Mouse (Mus musculus) stomach, embryonic 16.5 days (tissue): ENCODE results near the gene Fam20b. TPM values are rescaled to one million over a fixed set of nuclear protein-coding genes. Genes with fewer than 3 reads are reported as not detected.

Experiments used
- ATAC-seq: fragments of 200-750 bp; cut with Nextera tagmentation; 2 replicates; pipeline ENCODE4 v1.8.0; 2017; ENCODE audit warnings: moderate number of reproducible peaks, moderate TSS enrichment; ENCODE audit not compliant: insufficient read depth, low FRiP score
- H3K27ac ChIP-seq: fragments of 300-500 bp; sonication (generic); 2 replicates; pipeline ENCODE4 v1.5.1; 2014; ENCODE audit warnings: low read length
- H3K27me3 ChIP-seq: fragments of 300-500 bp; sonication (generic); 2 replicates; pipeline ENCODE4 v1.6.1; 2014; ENCODE audit warnings: low read length, control low read depth, mixed read lengths; ENCODE audit not compliant: control insufficient read depth, insufficient read depth
- H3K36me3 ChIP-seq: fragments of 300-500 bp; sonication (generic); 2 replicates; pipeline ENCODE4 v1.6.1; 2014; ENCODE audit warnings: low read length; ENCODE audit not compliant: control insufficient read depth, insufficient read depth
- H3K4me1 ChIP-seq: fragments of 300-500 bp; sonication (generic); 2 replicates; pipeline ENCODE4 v1.6.1; 2014; ENCODE audit warnings: low read length, control low read depth, mixed read lengths; ENCODE audit not compliant: control insufficient read depth, insufficient read depth
- H3K4me2 ChIP-seq: fragments of 300-500 bp; sonication (generic); 2 replicates; pipeline ENCODE4 v1.6.1; 2014; ENCODE audit warnings: low read depth, low read length, mixed read lengths
- H3K4me3 ChIP-seq: fragments of 300-500 bp; sonication (generic); replicated peaks from 2 replicates; pipeline ENCODE4 v1.5.1; 2014; ENCODE audit warnings: mild to moderate bottlenecking, low read length
- H3K9ac ChIP-seq: fragments of 300-500 bp; sonication (generic); 2 replicates; pipeline ENCODE4 v1.6.1; 2014; ENCODE audit warnings: low read length
- H3K9me3 ChIP-seq: fragments of 300-500 bp; sonication (generic); replicated peaks from 2 replicates; pipeline ENCODE4 v1.6.1; 2016; ENCODE audit warnings: low read length, control low read depth; ENCODE audit not compliant: control insufficient read depth
- WGBS: fragments of 180-500 bp; shearing (Covaris S2); extraction: QIAGEN DNeasy Blood & Tissue Kit; methylation state at CpG from one replicate; pipeline ENCODE4 v1.1.7; 2014; 5-methylcytosine and 5-hydroxymethylcytosine counted together
- polyA plus RNA-seq: library from polyadenylated mRNA; unstranded; fragments of >200 nt; fragmentation: Nextera tagmentation; extraction: Ambion mirVana; gene quantifications from 2 replicates; pipeline ENCODE4 v1.2.1, GENCODE M21; 2015

Fam20b gene
- polyA plus RNA-seq, 1 experiment from 2014 or later = 33.2 TPM

DNA sequence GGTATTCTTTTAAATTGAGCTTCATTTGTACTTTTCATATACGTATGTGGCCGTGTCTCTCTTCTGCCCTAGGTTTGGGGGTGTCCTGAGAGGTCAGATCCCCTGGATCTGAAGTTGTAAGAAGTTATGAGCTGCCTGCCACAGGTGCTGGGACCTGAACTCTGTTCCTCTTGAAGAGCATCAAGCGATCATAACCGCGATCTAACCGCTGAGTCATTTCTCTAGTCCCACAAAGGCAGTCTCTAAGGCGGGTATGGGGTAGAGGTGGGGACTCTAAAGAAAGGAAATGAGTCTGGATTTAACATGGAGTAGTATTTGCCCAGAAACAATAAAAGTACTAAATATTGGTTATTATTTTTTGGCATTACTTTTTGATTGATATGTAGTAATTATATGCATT is 34.1 kb upstream of the Fam20b start:
- Histone ChIP-seq H3K27me3 (no peaks in the 10 kb centered on the region), H3K9me3 (no peaks in the 10 kb centered on the region), H3K9ac (no peak overlapping the region), H3K4me1 (0 out of 2 replicates have a peak, but pooled peaks cover 13% of the 10 kb centered on the region), H3K4me2 (no peak overlapping the region), H3K27ac (no peak overlapping the region), H3K4me3 (no peak overlapping the region), H3K36me3 (no peaks in the 10 kb centered on the region)
- WGBS = 83% methylated on average over 7 of the region's 7 CpGs
- ATAC-seq = no peak

DNA sequence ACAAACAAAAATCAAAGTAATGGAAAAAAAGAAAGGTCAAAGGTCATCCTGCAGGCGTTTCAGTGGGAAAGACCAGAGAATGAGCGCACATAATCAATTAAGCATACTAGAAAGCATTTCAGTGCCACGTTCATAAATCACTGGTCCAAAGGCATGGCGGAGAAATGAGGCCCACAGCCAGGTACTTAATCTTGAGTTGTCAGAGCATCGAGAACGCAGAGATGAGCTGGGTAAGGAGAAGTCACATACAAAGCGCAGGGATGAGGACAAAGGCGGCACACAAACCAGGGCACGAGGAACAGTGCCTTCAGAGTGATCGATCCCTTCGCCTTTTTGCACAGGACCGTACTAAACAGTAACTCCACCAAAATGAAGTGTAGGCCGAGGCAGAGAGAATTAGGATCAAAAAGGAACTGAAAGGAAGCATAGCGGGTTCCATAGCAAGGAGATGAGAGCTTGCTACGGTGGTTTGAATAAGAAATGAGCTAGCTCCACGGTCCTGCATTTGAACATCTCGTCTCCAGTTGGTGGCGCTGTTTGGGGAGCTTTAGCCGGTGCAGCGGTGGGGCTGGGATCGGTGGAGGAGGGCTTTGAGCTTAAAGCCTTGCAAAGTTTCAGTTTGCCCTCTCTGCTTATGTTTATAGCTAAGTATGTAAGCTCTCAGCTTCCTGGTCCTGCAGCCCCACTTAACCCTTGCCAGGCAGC is 33.3 kb upstream of the Fam20b start:
- peak overlapping the region; percentile 54 for H3K4me2 ChIP-seq
- H3K27ac ChIP-seq = no peak overlapping the region
- H3K36me3 ChIP-seq = no peaks in the 10 kb centered on the region
- 0 out of 2 replicates have a peak, but pooled peaks cover 16% of the 10 kb centered on the region for H3K4me1 ChIP-seq
- peak; percentile 39; the same call in 1 of the 2 replicates for ATAC-seq
- 9% methylated on average over 21 of the region's 21 CpGs for WGBS
- no peaks in the 10 kb centered on the region for H3K27me3 ChIP-seq
- no peaks in the 10 kb centered on the region for H3K9me3 ChIP-seq
- peak overlapping the region; percentile 29 for H3K4me3 ChIP-seq
- H3K9ac ChIP-seq = peak overlapping the region; percentile 37; the same call in 1 of the 2 replicates

DNA sequence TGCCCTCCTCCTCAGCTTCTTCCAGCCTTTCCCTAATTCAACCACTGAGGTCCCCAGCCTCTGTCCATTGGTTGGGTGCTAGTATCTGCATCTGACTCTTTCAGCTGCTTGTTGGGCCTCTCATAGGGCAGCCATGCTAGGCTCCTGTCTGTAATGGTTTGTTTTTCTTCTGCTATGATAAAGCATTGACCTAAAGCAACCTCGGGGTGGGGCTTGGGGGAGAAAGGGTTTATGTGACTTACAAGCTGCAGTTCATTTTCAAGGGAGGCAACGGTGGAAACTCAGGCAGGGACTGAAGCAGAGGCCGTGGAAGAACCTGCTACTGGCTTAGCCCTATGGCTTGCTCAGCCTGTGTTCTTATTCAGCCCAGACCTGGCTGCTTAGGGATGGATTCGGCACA is 31.4 kb upstream of the Fam20b start:
- H3K4me2 ChIP-seq = no peak overlapping the region
- 28% methylated on average over 4 of the region's 4 CpGs for WGBS
- no peak overlapping the region for H3K9ac ChIP-seq
- ATAC-seq = no peak
- H3K36me3 ChIP-seq = no peaks in the 10 kb centered on the region
- H3K27me3 ChIP-seq = no peaks in the 10 kb centered on the region
- no peak overlapping the region for H3K27ac ChIP-seq
- no peak overlapping the region for H3K4me3 ChIP-seq
- 0 out of 2 replicates have a peak, but pooled peaks cover 16% of the 10 kb centered on the region for H3K4me1 ChIP-seq
- H3K9me3 ChIP-seq = no peaks in the 10 kb centered on the region

DNA sequence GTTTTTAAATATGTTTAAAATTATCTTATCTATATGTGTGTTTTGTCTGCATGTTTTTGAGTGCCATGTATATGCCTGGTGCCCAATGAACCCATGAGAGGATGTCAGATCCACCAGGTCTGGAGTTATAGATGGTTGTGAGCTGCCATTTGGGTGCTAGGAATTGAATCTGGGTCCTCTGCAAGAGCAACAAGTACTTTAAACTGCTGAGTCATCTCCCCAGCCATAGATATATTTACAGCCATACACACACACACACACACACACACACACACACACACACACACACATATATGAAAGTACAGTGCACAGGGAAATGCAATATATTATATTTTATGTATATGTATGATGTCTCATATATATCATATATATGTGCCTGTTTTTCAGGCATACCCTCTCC is 30.2 kb upstream of the Fam20b start:
- no peaks in the 10 kb centered on the region for H3K36me3 ChIP-seq
- H3K4me2 ChIP-seq = no peak overlapping the region
- no peaks in the 10 kb centered on the region for H3K9me3 ChIP-seq
- ATAC-seq = no peak
- no peak overlapping the region for H3K9ac ChIP-seq
- no peak overlapping the region for H3K4me3 ChIP-seq
- no peaks in the 10 kb centered on the region for H3K27me3 ChIP-seq
- 0 out of 2 replicates have a peak, but pooled peaks cover 8% of the 10 kb centered on the region for H3K4me1 ChIP-seq
- H3K27ac ChIP-seq = no peak overlapping the region

DNA sequence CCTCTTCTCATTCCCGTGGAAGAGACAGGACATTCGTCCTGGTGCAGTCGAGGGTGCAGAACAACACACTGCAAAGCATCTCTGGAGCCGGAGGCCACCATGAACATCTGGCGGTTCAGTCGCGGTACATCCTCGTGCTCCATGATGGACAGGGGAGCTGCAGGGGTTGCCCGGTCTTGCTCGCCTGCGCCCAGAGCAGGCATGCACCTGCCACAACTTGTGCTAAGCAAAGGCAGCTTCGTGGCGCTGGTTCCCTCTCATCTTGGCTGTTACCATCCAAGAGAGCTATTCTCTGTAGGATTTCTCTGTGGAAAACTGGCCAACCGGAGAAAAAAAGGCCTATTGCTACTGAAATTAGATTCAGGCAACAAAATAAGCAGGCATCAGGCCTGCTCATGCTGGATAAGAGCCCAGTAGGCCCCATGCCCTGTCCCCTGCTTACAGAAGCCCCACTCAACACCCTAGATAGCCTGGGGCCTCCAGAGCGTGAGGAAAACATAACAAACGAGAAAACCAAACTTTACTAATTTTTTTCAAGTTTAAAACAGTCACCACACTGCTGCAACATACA is 29.6 kb upstream of the Fam20b start:
- Histone ChIP-seq H3K4me1 (0 out of 2 replicates have a peak, but pooled peaks cover 7% of the 10 kb centered on the region), H3K36me3 (no peaks in the 10 kb centered on the region), H3K4me2 (no peak overlapping the region), H3K4me3 (no peak overlapping the region), H3K9ac (no peak overlapping the region), H3K27ac (no peak overlapping the region), H3K9me3 (no peaks in the 10 kb centered on the region), H3K27me3 (no peaks in the 10 kb centered on the region)
- ATAC-seq = no peak
- 82% methylated on average over 16 of the region's 16 CpGs for WGBS

DNA sequence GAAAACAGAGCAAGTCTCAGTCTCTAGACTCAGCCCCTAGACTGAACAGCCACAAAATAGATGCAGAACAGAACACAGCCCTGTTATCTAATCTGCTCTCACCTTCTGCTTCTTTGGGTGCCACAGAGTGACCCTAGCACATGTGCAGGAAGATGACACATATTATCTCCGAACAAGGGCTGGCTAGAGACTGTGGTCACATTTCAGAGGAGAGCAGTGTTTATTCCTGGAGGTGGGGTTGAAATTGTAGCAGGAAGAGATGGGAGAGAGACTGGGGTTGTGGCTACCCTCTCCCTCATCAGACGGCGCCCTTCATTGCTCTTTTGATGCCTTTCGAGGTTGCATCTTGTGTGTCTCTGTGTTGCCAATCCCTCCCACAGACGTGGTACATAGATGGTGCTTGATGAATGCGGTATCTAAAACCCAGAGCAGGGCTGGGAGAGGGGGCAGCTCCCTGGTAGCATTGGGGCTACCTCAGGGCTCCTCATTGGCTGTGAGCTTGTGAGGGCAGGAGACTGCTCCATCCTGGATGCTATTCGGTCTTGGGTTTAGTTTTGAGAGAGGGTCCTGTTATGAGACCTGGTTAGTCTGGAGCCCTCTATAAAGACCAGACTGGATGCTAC is 26.4 kb upstream of the Fam20b start:
- WGBS = 74% methylated on average over 7 of the region's 7 CpGs
- no peaks in the 10 kb centered on the region for H3K9me3 ChIP-seq
- H3K4me1 ChIP-seq = 0 out of 2 replicates have a peak, but pooled peaks cover 2% of the 10 kb centered on the region
- no peak overlapping the region for H3K4me2 ChIP-seq
- no peaks in the 10 kb centered on the region for H3K27me3 ChIP-seq
- no peak overlapping the region for H3K9ac ChIP-seq
- no peak for ATAC-seq
- no peak overlapping the region for H3K27ac ChIP-seq
- H3K36me3 ChIP-seq = no peaks in the 10 kb centered on the region
- no peak overlapping the region for H3K4me3 ChIP-seq

DNA sequence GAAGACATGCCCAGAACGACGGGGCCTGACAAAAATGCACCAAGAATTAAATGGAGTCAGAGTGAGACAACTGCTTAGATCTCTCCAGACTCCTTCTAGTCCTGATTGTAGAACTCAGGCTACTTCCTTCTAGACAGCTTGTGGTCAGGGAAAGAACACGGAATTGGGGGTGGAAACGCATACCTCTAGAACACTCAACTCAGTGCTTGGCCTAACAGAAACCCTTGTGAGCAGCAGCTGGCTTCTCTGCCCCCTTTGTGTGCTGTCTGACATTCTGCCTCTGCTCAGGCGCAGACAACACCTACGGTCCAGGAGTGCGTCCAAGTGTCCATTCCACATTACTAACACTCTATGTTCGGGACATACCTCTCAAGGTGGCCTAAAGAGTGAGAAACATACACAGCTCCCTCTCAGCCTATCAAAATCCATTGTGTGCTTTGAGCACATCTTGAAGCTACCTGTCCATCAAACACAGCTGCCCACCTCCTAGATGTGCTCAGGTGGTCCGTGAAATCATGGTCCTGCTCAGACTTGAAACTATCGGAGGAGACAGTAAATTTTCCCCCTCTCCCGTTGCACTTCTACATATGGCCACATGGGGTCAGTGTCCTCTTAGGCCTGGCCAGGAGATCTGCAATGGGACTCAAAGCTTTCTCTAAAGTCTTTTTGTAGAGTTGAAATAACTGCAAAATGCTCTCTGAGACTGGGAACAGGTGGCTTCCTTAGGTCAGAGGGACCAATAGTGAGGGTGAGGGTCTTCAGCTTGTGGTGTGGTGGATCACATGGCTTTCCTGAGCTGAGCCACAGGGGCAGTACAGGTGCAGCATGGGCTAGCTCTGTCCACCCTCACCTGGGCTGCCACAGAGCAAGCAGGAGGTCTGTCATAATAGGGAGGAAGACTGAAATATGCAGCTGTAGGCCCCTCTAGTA is 22.9 kb upstream of the Fam20b start:
- Histone ChIP-seq H3K9ac (no peak overlapping the region), H3K27ac (no peak overlapping the region), H3K9me3 (no peaks in the 10 kb centered on the region), H3K4me1 (no peaks in the 10 kb centered on the region), H3K27me3 (no peaks in the 10 kb centered on the region), H3K36me3 (no peaks in the 10 kb centered on the region), H3K4me3 (no peak overlapping the region), H3K4me2 (no peak overlapping the region)
- 60% methylated on average over 11 of the region's 11 CpGs for WGBS
- peak; percentile 31; the same call in 1 of the 2 replicates for ATAC-seq

DNA sequence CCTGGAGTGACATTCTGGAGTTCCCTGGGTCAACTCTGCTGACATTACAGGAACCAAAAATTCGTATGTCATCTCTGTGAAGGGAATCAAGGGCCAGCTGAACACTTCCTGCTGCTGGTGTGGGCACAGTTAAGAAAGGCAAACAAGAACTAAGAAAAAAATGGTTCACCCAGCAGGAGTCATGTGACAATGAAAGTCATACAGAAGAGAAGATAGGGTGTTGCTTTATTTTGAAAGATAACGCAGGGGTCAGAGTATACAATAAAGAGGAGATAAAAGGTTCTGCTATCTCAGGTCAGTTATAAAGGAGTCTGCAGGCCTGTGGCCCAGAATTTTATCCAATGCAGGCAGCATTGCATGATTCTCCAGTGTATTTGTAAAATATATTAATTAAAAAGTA is 16.9 kb upstream of the Fam20b start:
- no peaks in the 10 kb centered on the region for H3K36me3 ChIP-seq
- H3K4me1 ChIP-seq = peaks cover 5% of the 10 kb centered on the region; the same call in 1 of the 2 replicates
- peak; percentile 76; the same call in 1 of the 2 replicates for ATAC-seq
- H3K9me3 ChIP-seq = no peaks in the 10 kb centered on the region
- 46% methylated on average over 2 of the region's 2 CpGs for WGBS
- no peak overlapping the region for H3K4me2 ChIP-seq
- H3K9ac ChIP-seq = no peak overlapping the region
- no peak overlapping the region for H3K4me3 ChIP-seq
- peak overlapping the region; percentile 47 for H3K27ac ChIP-seq
- H3K27me3 ChIP-seq = no peaks in the 10 kb centered on the region
